Mouse (Mus musculus) adrenal gland (tissue): ENCODE measurements around the gene Frmd7.

Source experiments
- intact Hi-C: fragments of 180-260 bp; cut with DNase I; formaldehyde crosslinking; loops from one replicate; pipeline ENCODE4 v1.15.1; 2025
- long read RNA-seq, 2 experiments: library from polyadenylated mRNA; unstranded; transcript quantifications; one replicate each; pipeline ENCODE4 v2.0.0; 2020; ENCODE audit warnings: borderline replicate concordance in 1 of 2; ENCODE audit not compliant: insufficient replicate concordance in 1 of 2

The Frmd7 gene
- long read RNA-seq, experiment 1 = 0 reads
- long read RNA-seq, experiment 2 = 0 reads

- intact Hi-C loops = no loop called here
Measured at GRCm38 (mm10) chrX:50942610-50943009, at the start of gene Frmd7. Frmd7 (minus strand) TSS chrX:50942710.

GRCm38 (mm10) chrX:50991324-50991723 lies 48.8 kb upstream of the Frmd7 start:
- intact Hi-C loops = no loop called here

- intact Hi-C loops = no loop called here
Measured at GRCm38 (mm10) chrX:50989940-50990339, 47.4 kb upstream of the Frmd7 start.

- intact Hi-C loops = no loop called here
Measured at GRCm38 (mm10) chrX:50988581-50988980, 46.1 kb upstream of the Frmd7 start.

GRCm38 (mm10) chrX:50978428-50978827 lies 35.9 kb upstream of the Frmd7 start:
- intact Hi-C loops = no loop called here

- intact Hi-C loops = no loop called here
Measured at GRCm38 (mm10) chrX:50972145-50972544, 29.6 kb upstream of the Frmd7 start.

GRCm38 (mm10) chrX:50969907-50970306 lies 27.4 kb upstream of the Frmd7 start:
- intact Hi-C loops = no loop called here

GRCm38 (mm10) chrX:50968157-50968932 lies 25.8 kb upstream of the Frmd7 start:
- intact Hi-C loops = no loop called here

- intact Hi-C loops = no loop called here
Measured at GRCm38 (mm10) chrX:50965157-50965556, 22.6 kb upstream of the Frmd7 start.

GRCm38 (mm10) chrX:50962955-50963354 lies 20.4 kb upstream of the Frmd7 start:
- intact Hi-C loops = no loop called here

- intact Hi-C loops = no loop called here
Measured at GRCm38 (mm10) chrX:50948633-50949032, 6.1 kb upstream of the Frmd7 start.

- intact Hi-C loops = no loop called here
Measured at GRCm38 (mm10) chrX:50948116-50948515, 5.6 kb upstream of the Frmd7 start.

- intact Hi-C loops = no loop called here
Measured at GRCm38 (mm10) chrX:50937117-50937516, 5.4 kb downstream of the Frmd7 start.

GRCm38 (mm10) chrX:50930309-50930708 lies 12.2 kb downstream of the Frmd7 start:
- intact Hi-C loops = no loop called here

GRCm38 (mm10) chrX:50926893-50927545 lies 15.5 kb downstream of the Frmd7 start:
- intact Hi-C loops = no loop called here

GRCm38 (mm10) chrX:50924629-50925364 lies 17.7 kb downstream of the Frmd7 start:
- intact Hi-C loops = no loop called here

GRCm38 (mm10) chrX:50918754-50919153 lies 23.8 kb downstream of the Frmd7 start:
- intact Hi-C loops = no loop called here

- intact Hi-C loops = no loop called here
Measured at GRCm38 (mm10) chrX:50917389-50917788, 25.1 kb downstream of the Frmd7 start.

- intact Hi-C loops = no loop called here
Measured at GRCm38 (mm10) chrX:50909915-50910314, 32.6 kb downstream of the Frmd7 start.

GRCm38 (mm10) chrX:50903497-50903896 lies 39.0 kb downstream of the Frmd7 start:
- intact Hi-C loops = no loop called here

- intact Hi-C loops = loop anchor here (5.0 kb wide), 1 partner anchor 211 kb away; no protein-coding TSS in a partner anchor
Measured at GRCm38 (mm10) chrX:50887999-50888398, 54.5 kb downstream of the Frmd7 start.
